Mouse (Mus musculus): ENCODE data around the gene Slc25a53. TPM values are rescaled to one million over a fixed set of nuclear protein-coding genes. Genes with fewer than 3 reads are reported as not detected.
"Not testable (repeated sequence)": the region's sequence is repeated elsewhere in the genome, so short reads cannot be mapped to it uniquely, and the experiment has no call there.

The Slc25a53 gene
- polyA plus RNA-seq, 1 experiment from 2014 or later, result 13.1 TPM

DNA sequence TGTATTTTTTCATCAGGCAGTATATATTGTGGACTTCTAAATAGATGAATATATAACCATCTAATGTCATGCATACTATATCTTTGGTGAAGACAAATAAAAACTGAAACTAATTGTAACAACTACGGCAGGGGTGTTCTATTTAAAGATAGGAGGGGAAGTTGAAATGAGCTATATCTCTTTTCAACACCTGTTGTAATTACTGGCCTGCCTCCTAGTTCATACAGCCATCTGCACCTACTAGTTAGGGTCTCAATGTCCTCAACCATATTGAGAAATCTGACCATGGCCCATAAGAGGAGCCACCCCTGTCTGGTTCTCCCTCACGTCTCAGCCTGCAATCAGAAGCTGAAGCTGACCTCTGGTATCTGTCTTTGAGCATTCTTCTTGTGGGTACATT lies 41.8 kb downstream of the Slc25a53 start:
- no peak overlapping the region for H3K4me3 ChIP-seq
- peaks cover 17% of the 10 kb centered on the region for H3K4me1 ChIP-seq (replicated peaks)
- H3K9me3 ChIP-seq, result no peaks in the 10 kb centered on the region
- no peak overlapping the region for H3K27ac ChIP-seq (replicated peaks)
- no peak for ATAC-seq (ENCODE audit: low read depth)
- no peaks in the 10 kb centered on the region for H3K36me3 ChIP-seq
- H3K27me3 ChIP-seq, result no peaks in the 10 kb centered on the region; the same call in 1 of the 2 replicates
- no peak overlapping the region for H3K9ac ChIP-seq
- 82% methylated on average over 2 of the region's 2 CpGs for WGBS
- no peak overlapping the region for H3K4me2 ChIP-seq

DNA sequence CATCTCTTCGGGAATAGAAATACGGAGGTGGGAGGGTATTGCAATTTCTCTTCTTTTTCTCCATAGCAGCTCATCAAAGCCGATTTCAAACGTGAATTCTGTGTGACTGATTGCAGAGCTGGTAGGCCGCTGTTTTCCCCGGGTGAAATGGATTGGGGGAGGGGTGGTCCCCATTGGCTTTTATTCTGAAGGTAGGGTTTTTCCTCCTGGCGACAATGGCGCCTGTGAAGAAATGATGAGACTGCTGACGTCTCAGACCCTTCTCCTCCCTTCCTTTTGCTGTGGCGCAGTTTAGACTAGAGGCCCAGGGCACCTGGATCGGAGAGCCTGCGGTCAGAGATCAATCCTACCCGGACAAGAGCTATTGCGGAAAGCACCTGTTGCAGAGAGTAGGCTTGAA lies 44.5 kb downstream of the Slc25a53 start:
- Histone ChIP-seq H3K4me2 (peak overlapping the region; percentile 60), H3K27ac (replicated peaks) (peak overlapping the region; percentile 92), H3K27me3 (no peaks in the 10 kb centered on the region; the same call in 1 of the 2 replicates), H3K4me3 (peak overlapping the region; percentile 50), H3K36me3 (no peaks in the 10 kb centered on the region), H3K9ac (peak overlapping the region; percentile 74), H3K4me1 (replicated peaks) (peaks cover 17% of the 10 kb centered on the region), H3K9me3 (no peaks in the 10 kb centered on the region)
- WGBS, result 18% methylated on average over 14 of the region's 14 CpGs
- peak; percentile 14; the same call in 1 of the 2 replicates for ATAC-seq (ENCODE audit: low read depth)

GRCm38 (mm10) chrX:136992978-136993547 lies 45.0 kb downstream of the Slc25a53 start, which contains the start of gene Zcchc18:
Gene Zcchc18, plus strand, starts transcription at chrX:136993155.
- ATAC-seq (ENCODE audit: low read depth), result peak; percentile 98

DNA sequence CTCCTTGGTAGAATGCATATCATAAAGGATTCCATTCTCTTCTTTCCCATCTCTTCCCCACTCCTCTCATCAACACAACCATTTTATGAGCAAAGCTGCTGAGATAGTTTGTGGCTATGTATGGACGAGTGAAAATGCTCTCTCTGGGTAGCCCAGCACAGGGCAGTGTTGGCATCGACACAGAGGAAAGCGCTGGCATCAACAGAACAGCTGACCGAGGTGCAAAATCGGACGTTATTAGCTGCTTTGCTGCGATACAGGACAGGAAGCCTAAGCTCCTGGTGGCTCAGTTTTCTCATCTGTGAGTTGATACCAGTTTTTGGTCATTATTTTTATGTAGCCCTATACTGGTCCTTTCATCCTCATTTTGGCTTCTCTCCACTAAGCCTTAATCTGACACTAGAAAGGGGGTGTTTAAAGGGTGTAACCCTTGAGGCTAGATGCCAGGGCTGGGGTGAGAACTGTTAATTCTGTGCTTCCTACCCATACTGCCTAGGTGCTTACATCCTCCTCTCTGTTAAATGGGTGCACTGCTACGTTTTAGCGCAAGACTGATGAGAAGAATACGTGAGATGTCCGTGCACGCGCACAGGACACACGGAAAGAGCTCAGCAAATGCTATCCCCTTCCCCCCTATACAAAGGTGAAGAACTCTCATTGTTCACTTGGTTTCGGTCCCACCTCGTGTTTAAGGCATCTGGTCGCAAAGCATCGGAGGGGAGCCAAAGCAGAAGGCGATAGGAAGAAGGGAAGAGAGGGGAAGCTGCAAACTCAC lies 45.7 kb downstream of the Slc25a53 start:
- no peaks in the 10 kb centered on the region for H3K36me3 ChIP-seq
- H3K4me3 ChIP-seq, result peak overlapping the region; percentile 50
- peak overlapping the region; percentile 60 for H3K4me2 ChIP-seq
- no peaks in the 10 kb centered on the region; the same call in 1 of the 2 replicates for H3K27me3 ChIP-seq
- H3K4me1 ChIP-seq (replicated peaks), result peaks cover 17% of the 10 kb centered on the region
- WGBS, result 25% methylated on average over 19 of the region's 19 CpGs
- peak; percentile 72 for ATAC-seq (ENCODE audit: low read depth)
- H3K9ac ChIP-seq, result peak overlapping the region; percentile 74
- H3K9me3 ChIP-seq, result no peaks in the 10 kb centered on the region
- H3K27ac ChIP-seq (replicated peaks), result peak overlapping the region; percentile 92

More at GRCm38 (mm10) chrX:136992978-136993547, 45.0 kb downstream of the Slc25a53 start, which contains the start of gene Zcchc18:
- WGBS, result 19% methylated on average over 26 of the region's 26 CpGs
- Histone ChIP-seq H3K4me1 (replicated peaks) (peaks cover 17% of the 10 kb centered on the region), H3K27me3 (no peaks in the 10 kb centered on the region; the same call in 1 of the 2 replicates), H3K9ac (peak within 1 kb of the TSS; percentile 74), H3K4me3 (peak within 1 kb of the TSS; percentile 50), H3K9me3 (no peaks in the 10 kb centered on the region), H3K4me2 (peak within 1 kb of the TSS; percentile 60), H3K36me3 (no peaks in the 10 kb centered on the region), H3K27ac (replicated peaks) (peak within 1 kb of the TSS; percentile 92)

GRCm38 (mm10) chrX:136991274-136991673 lies 46.8 kb downstream of the Slc25a53 start:
- H3K4me2 ChIP-seq, result peak overlapping the region; percentile 60
- no peak overlapping the region for H3K9ac ChIP-seq
- no peak overlapping the region for H3K4me3 ChIP-seq
- 56% methylated on average over 2 of the region's 2 CpGs for WGBS
- peaks cover 17% of the 10 kb centered on the region for H3K4me1 ChIP-seq (replicated peaks)
- no peaks in the 10 kb centered on the region for H3K36me3 ChIP-seq
- H3K9me3 ChIP-seq, result no peaks in the 10 kb centered on the region
- ATAC-seq (ENCODE audit: low read depth), result no peak
- H3K27me3 ChIP-seq, result no peaks in the 10 kb centered on the region; the same call in 1 of the 2 replicates
- H3K27ac ChIP-seq (replicated peaks), result no peak overlapping the region

- Histone ChIP-seq H3K27me3 (no peaks in the 10 kb centered on the region), H3K4me1 (replicated peaks) (no peaks in the 10 kb centered on the region)
Measured at GRCm38 (mm10) chrX:136986039-136986438, 52.1 kb downstream of the Slc25a53 start.

DNA sequence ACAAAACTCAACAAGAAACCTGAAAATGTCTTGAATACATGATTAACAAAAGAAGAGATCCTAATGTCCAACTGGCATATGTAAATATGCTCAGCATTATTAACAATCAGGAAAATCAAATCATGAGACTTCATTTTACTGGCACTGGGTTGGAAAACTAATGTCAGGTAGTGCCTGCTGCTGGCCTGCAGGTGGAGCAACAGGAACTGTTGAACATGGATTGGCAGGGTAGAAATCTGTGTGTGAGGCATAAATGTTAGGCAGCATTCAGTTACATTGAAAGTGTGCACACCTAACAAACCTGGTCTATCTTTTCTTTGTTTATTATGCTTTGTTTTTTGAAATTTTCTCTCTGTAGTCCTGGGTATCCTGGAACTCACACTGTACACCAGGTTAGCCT lies 59.5 kb downstream of the Slc25a53 start:
- H3K27me3 ChIP-seq, result no peaks in the 10 kb centered on the region

More at GRCm38 (mm10) chrX:136986039-136986438, 52.1 kb downstream of the Slc25a53 start:
- no peak overlapping the region for H3K27ac ChIP-seq (replicated peaks)
- no peaks in the 10 kb centered on the region for H3K9me3 ChIP-seq
- no peak overlapping the region for H3K4me3 ChIP-seq
- H3K4me2 ChIP-seq, result no peak overlapping the region
- no peak overlapping the region for H3K9ac ChIP-seq
- ATAC-seq (ENCODE audit: low read depth), result no peak
- H3K36me3 ChIP-seq, result no peaks in the 10 kb centered on the region

GRCm38 (mm10) chrX:136976424-136977084 lies 61.5 kb downstream of the Slc25a53 start, which contains the start of the genes Tmsb15l and Tmsb15b1:
Gene Tmsb15l, minus strand, starts transcription at chrX:136976869.
Gene Tmsb15b1, minus strand, starts transcription at chrX:136976874.
- H3K9me3 ChIP-seq, result no peaks in the 10 kb centered on the region
- 36% methylated on average over 15 of the region's 15 CpGs for WGBS

More for the DNA sequence above, 59.5 kb downstream of the Slc25a53 start:
- ATAC-seq (ENCODE audit: low read depth), result no peak
- Histone ChIP-seq H3K27ac (replicated peaks) (no peak overlapping the region), H3K36me3 (no peaks in the 10 kb centered on the region), H3K4me1 (replicated peaks) (no peaks in the 10 kb centered on the region), H3K9ac (no peak overlapping the region), H3K4me2 (no peak overlapping the region), H3K9me3 (no peaks in the 10 kb centered on the region), H3K4me3 (no peak overlapping the region)

GRCm38 (mm10) chrX:136975397-136975796 lies 62.7 kb downstream of the Slc25a53 start, which contains the start of gene Tmsb15b2:
Gene Tmsb15b2, minus strand, starts transcription at chrX:136975497.
- H3K4me1 ChIP-seq (replicated peaks); H3K27ac ChIP-seq (replicated peaks); H3K36me3 ChIP-seq; H3K27me3 ChIP-seq; H3K9me3 ChIP-seq; ATAC-seq (ENCODE audit: low read depth): not testable (repeated sequence)
- peak within 1 kb of the TSS; percentile 65 for H3K9ac ChIP-seq
- peak within 1 kb of the TSS; percentile 58 for H3K4me2 ChIP-seq
- H3K4me3 ChIP-seq, result peak within 1 kb of the TSS; percentile 46
- 89% methylated on average over 6 of the region's 6 CpGs for WGBS

More at GRCm38 (mm10) chrX:136976424-136977084, 61.5 kb downstream of the Slc25a53 start, which contains the start of the genes Tmsb15l and Tmsb15b1:
- Histone ChIP-seq H3K27ac (replicated peaks) (no peak within 1 kb of the TSS), H3K4me3 (peak within 1 kb of the TSS; percentile 46), H3K4me1 (replicated peaks) (no peaks in the 10 kb centered on the region), H3K4me2 (peak within 1 kb of the TSS; percentile 58), H3K27me3 (no peaks in the 10 kb centered on the region), H3K9ac (peak within 1 kb of the TSS; percentile 65), H3K36me3 (no peaks in the 10 kb centered on the region)
- peak; percentile 100 for ATAC-seq (ENCODE audit: low read depth)

GRCm38 (mm10) chrX:136959688-136960087 lies 78.4 kb downstream of the Slc25a53 start:
- H3K4me1 ChIP-seq (replicated peaks), result no peaks in the 10 kb centered on the region
- ATAC-seq (ENCODE audit: low read depth), result no peak
- WGBS, result 29% methylated on average over 2 of the region's 2 CpGs

GRCm38 (mm10) chrX:136958300-136958699 lies 79.8 kb downstream of the Slc25a53 start:
- H3K36me3 ChIP-seq; H3K9me3 ChIP-seq; H3K27me3 ChIP-seq; H3K4me1 ChIP-seq (replicated peaks); H3K27ac ChIP-seq (replicated peaks); H3K9ac ChIP-seq: not testable (repeated sequence)
- Histone ChIP-seq H3K4me2 (peak overlapping the region; percentile 54), H3K4me3 (peak overlapping the region; percentile 42)
- 56% methylated on average over 5 of the region's 5 CpGs for WGBS
- peak; percentile 49 for ATAC-seq (ENCODE audit: low read depth)

More at GRCm38 (mm10) chrX:136959688-136960087, 78.4 kb downstream of the Slc25a53 start:
- H3K4me3 ChIP-seq, result no peak overlapping the region
- H3K9me3 ChIP-seq, result no peaks in the 10 kb centered on the region
- H3K4me2 ChIP-seq, result no peak overlapping the region
- H3K27me3 ChIP-seq, result no peaks in the 10 kb centered on the region
- no peak overlapping the region for H3K27ac ChIP-seq (replicated peaks)
- H3K9ac ChIP-seq, result no peak overlapping the region
- H3K36me3 ChIP-seq, result no peaks in the 10 kb centered on the region

Measured in neural tube, embryonic 13.5 days (tissue).